8 mouse cellular contexts compared by ENCODE assay signal in genomic region chr9:53301269-53301720, GRCm38 (mm10). TPM values are rescaled to one million over a fixed set of nuclear protein-coding genes. Genes with fewer than 3 reads are reported as not detected.
DNase-seq lines count a peak whose midpoint lies in the region; ATAC-seq and TF ChIP-seq lines count a peak whose summit lies in the region.

Gene Exph5, plus strand, starts transcription at chr9:53301670.

- DNase-seq in adrenal gland, adult 2 months, result peak; percentile 6
- no peak for DNase-seq in adrenal gland, postnatal 4 days (ENCODE audit: low spot score in 2 of 2)
- DNase-seq in forebrain, embryonic 11.5 days (ENCODE audit: low spot score), result peak; percentile 73
- DNase-seq in kidney, adult 9 months, result peak; percentile 53
- DNase-seq in liver, embryonic 14.5 days (ENCODE audit: low read depth in 3 of 3, low spot score in 3 of 3), result peak in 2 of 3 experiments; percentile 7 to 12
- DNase-seq in thymus, postnatal 4 days, result peak; percentile 78

- TF ChIP-seq POLR2A in bone marrow macrophage, adult 2 months (IDR thresholded peaks at IDR 0.05; ENCODE audit: borderline replicate concordance, low read depth, low read length), result no peak

- H3K4me1 ChIP-seq in bone marrow macrophage, adult 2 months (ENCODE audit: control insufficient read depth, insufficient read depth, low read length), result no peaks in the 10 kb centered on the region; the same call in 1 of the 2 replicates
- no peaks in the 10 kb centered on the region; the same call in 1 of the 2 replicates for H3K4me1 ChIP-seq in forebrain, embryonic 11.5 days (replicated peaks; ENCODE audit: control insufficient read depth, insufficient read depth, low read length)
- H3K4me1 ChIP-seq in liver, embryonic 14.5 days (replicated peaks; ENCODE audit: control insufficient read depth in 2 of 2, insufficient read depth in 2 of 2, low read length in 1 of 2), result 0 out of 4 replicates have a peak, but pooled peaks cover 0 to 2% of the 10 kb centered on the region in 2 experiments
- H3K4me1 ChIP-seq in neural tube, embryonic 12.5 days, result peaks cover 10% of the 10 kb centered on the region

- 0 out of 2 replicates have a peak within 1 kb of the TSS, but pooled peaks have one; percentile 28 for H3K9ac ChIP-seq in forebrain, embryonic 11.5 days (ENCODE audit: low read length)
- no peak within 1 kb of the TSS for H3K9ac ChIP-seq in liver, embryonic 14.5 days (replicated peaks)
- no peak within 1 kb of the TSS for H3K9ac ChIP-seq in neural tube, embryonic 12.5 days

- WGBS in forebrain, embryonic 11.5 days, result under 1% methylated on average over 11 of the region's 11 CpGs
- 1% methylated on average over 11 of the region's 11 CpGs for WGBS in liver, embryonic 14.5 days (ENCODE audit: insufficient replicate concordance)
- whole genome bisulfite sequencing in neural tube, embryonic 12.5 days, result under 1% methylated on average over 11 of the region's 11 CpGs

- H3K9me3 ChIP-seq in forebrain, embryonic 11.5 days (ENCODE audit: control insufficient read depth, low read length), result no peaks in the 10 kb centered on the region
- H3K9me3 ChIP-seq in liver, embryonic 14.5 days (ENCODE audit: control insufficient read depth, low read length), result no peaks in the 10 kb centered on the region
- H3K9me3 ChIP-seq in neural tube, embryonic 12.5 days, result no peaks in the 10 kb centered on the region

- H3K4me3 ChIP-seq in bone marrow macrophage, adult 2 months (ENCODE audit: insufficient read depth, low read length), result peak within 1 kb of the TSS; percentile 11; the same call in 1 of the 2 replicates
- peak within 1 kb of the TSS; percentile 28 for H3K4me3 ChIP-seq in forebrain, embryonic 11.5 days (ENCODE audit: low read depth, low read length)
- H3K4me3 ChIP-seq in liver, embryonic 14.5 days (ENCODE audit: insufficient read depth in 1 of 2, low read depth in 2 of 2, low read length in 2 of 2), result peak within 1 kb of the TSS; percentile 27 to 34; a peak in 3 of 4 replicates
- peak within 1 kb of the TSS; percentile 27 for H3K4me3 ChIP-seq in neural tube, embryonic 12.5 days

- no peak for TF ChIP-seq EP300 in liver, embryonic 14.5 days (IDR thresholded peaks at IDR 0.05; ENCODE audit: low read depth)

- no peaks in the 10 kb centered on the region for H3K36me3 ChIP-seq in forebrain, embryonic 11.5 days (ENCODE audit: control insufficient read depth, insufficient read depth, low read length)
- no peaks in the 10 kb centered on the region for H3K36me3 ChIP-seq in liver, embryonic 14.5 days (replicated peaks; ENCODE audit: control insufficient read depth, insufficient read depth, low read depth)
- H3K36me3 ChIP-seq in neural tube, embryonic 12.5 days, result no peaks in the 10 kb centered on the region

- no peak for ATAC-seq in forebrain, embryonic 11.5 days (replicated peaks; ENCODE audit: low FRiP score)
- ATAC-seq in liver, embryonic 14.5 days (ENCODE audit: insufficient read depth), result no peak
- no peak for ATAC-seq in neural tube, embryonic 12.5 days (ENCODE audit: low FRiP score, low read depth)

- no peak within 1 kb of the TSS for H3K27ac ChIP-seq in bone marrow macrophage, adult 2 months (ENCODE audit: insufficient read depth, low read depth, low read length)
- no peak within 1 kb of the TSS for H3K27ac ChIP-seq in forebrain, embryonic 11.5 days (ENCODE audit: low read depth, low read length)
- no peak within 1 kb of the TSS for H3K27ac ChIP-seq in liver, embryonic 14.5 days
- H3K27ac ChIP-seq in neural tube, embryonic 12.5 days, result no peak within 1 kb of the TSS

- peaks cover 4% of the 10 kb centered on the region; the same call in 1 of the 2 replicates for H3K27me3 ChIP-seq in forebrain, embryonic 11.5 days (ENCODE audit: control insufficient read depth, insufficient read depth, low read length)
- no peaks in the 10 kb centered on the region; the same call in 1 of the 2 replicates for H3K27me3 ChIP-seq in liver, embryonic 14.5 days (ENCODE audit: control insufficient read depth, insufficient read depth, low read length)
- H3K27me3 ChIP-seq in neural tube, embryonic 12.5 days (replicated peaks), result 0 out of 2 replicates have a peak, but pooled peaks cover 3% of the 10 kb centered on the region

- H3K4me2 ChIP-seq in forebrain, embryonic 11.5 days (ENCODE audit: low read depth, low read length, severe bottlenecking), result peak within 1 kb of the TSS; percentile 67
- H3K4me2 ChIP-seq in liver, embryonic 14.5 days (ENCODE audit: low read depth), result peak within 1 kb of the TSS; percentile 61
- peak within 1 kb of the TSS; percentile 69 for H3K4me2 ChIP-seq in neural tube, embryonic 12.5 days (replicated peaks)

- TF ChIP-seq CTCF in bone marrow macrophage, adult 2 months (IDR thresholded peaks at IDR 0.05; ENCODE audit: low read depth, low read length), result no peak
- TF ChIP-seq CTCF in liver, embryonic 14.5 days (IDR thresholded peaks at IDR 0.05; ENCODE audit: low read depth), result no peak

RNA-seq across cellular contexts. Expression of gene Exph5, which starts in this region (rescaled TPM):
- under 1 TPM; 0.12 to 0.17 TPM for total RNA-seq in adrenal gland, adult 2 months (2021)
- not detected in 2 replicates for polyA plus RNA-seq in adrenal gland, adult 2 months (2012; rRNA removed)
- 1 to 10 TPM in 1 of 2 experiments, under 1 TPM in 1; 0.68 to 1.8 TPM for total RNA-seq in adrenal gland, postnatal 4 days (2021)
- not detected in 2 replicates for polyA plus RNA-seq in bone marrow macrophage, adult 2 months (2012; ENCODE audit: insufficient read depth, insufficient read length, missing spikeins)
- 0.64 and 1.0 TPM in 2 replicates for polyA plus RNA-seq in forebrain, embryonic 11.5 days (2014; fragmentation: Nextera tagmentation; extraction: Ambion mirVana)
- polyA plus RNA-seq in liver, embryonic 14.5 days (2012; rRNA removed), result 0.11 and 0.13 TPM in 2 replicates
- 0.21 and 0.37 TPM in 2 replicates for polyA plus RNA-seq in liver, embryonic 14.5 days (2014; fragmentation: Nextera tagmentation; extraction: Ambion mirVana)
- 0.19 and 0.38 TPM in 2 replicates for polyA plus RNA-seq in neural tube, embryonic 12.5 days (2016; fragmentation: Nextera tagmentation; extraction: Ambion mirVana)

Comparison
In these comparisons a context has a peak if more than half of its experiments do, and no peak if none do; other contexts are left out.
1. Peak in DNase-seq in adrenal gland, adult 2 months; RNA of the gene not detected or under 1 TPM.
2. Peak in DNase-seq, H3K4me3 ChIP-seq and H3K4me2 ChIP-seq in liver, embryonic 14.5 days; RNA of the gene not detected or under 1 TPM.
3. DNase-seq: peak in forebrain, embryonic 11.5 days (single experiment), kidney, adult 9 months (single experiment) and thymus, postnatal 4 days (single experiment); none in adrenal gland, postnatal 4 days (0 of 2).
4. Peak in every context shown above with its lines, with median percentiles within 50 percentile points of each other: H3K4me3 ChIP-seq and H3K4me2 ChIP-seq.